Mouse (Mus musculus): Measurements from ENCODE around the gene 1700086D15Rik.

1700086D15Rik gene

DNA sequence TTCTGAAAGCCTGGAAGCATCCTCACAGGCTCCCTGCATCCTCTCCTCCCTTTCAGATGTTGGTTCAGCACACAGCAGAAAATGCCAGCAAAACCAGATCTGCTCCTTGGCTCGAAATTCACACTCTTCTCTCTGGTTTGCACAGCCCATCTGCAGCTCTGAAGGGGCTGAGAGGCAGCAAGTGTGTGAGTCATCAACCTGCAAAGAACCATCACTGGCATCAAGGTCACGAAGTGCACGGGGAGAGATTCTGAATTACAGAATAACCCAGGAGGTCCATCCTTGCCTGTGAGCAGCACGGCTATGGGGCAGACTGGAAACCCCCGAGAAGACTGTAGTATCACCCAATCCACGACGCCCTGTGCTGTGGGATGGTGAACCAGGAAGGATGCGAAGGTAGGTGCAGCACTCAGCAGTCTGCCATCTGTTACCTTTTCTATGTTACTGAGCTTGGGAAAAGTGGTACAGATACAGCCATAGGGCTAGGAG, 24.4 kb downstream of the 1700086D15Rik start:
- CTCF ChIA-PET: no interaction called here

- CTCF ChIA-PET: no interaction called here
Measured at GRCm38 (mm10) chr11:65133661-65134060, 26.0 kb downstream of the 1700086D15Rik start.

DNA sequence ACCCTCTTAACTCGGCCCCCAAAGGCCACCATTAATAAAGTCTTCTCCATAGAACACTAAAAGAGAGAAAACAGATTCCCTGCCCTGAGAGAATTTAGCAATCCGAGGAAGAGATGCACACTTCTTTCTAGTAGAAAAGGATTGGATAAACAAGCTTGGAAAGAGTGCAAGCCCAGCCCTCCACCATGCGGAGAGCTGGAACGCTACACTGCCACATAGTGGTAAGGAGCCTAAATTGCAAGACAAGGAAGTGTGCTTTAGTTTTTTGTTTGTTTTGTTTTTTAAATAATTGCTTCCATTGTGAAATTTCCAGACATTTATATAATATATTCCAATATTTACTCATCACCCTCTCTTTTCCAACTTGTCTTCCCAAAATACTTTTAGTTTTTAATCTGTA, 30.6 kb downstream of the 1700086D15Rik start:
- CTCF ChIA-PET: no interaction called here

DNA sequence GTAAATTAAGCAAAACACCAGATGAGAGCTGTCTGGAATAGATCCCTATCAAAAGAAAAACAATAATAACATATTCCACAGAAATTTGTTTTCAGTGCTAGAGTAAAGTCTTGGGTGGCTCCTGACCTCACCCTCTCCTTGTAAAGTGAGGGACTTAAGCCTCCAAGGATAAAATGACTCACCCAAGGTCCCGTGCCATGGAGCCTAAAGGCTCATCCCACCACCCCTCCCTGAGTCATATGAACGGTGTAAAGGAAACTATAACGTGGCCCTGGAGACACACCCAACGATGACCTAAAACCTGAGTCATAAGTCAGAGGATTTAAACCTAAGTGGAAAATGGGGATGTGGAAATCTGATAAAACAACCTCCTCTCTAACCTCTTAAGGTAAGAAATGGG, 31.0 kb downstream of the 1700086D15Rik start:
- CTCF ChIA-PET: no interaction called here

- CTCF ChIA-PET: no interaction called here
Measured at GRCm38 (mm10) chr11:65126566-65126965, 33.1 kb downstream of the 1700086D15Rik start.

DNA sequence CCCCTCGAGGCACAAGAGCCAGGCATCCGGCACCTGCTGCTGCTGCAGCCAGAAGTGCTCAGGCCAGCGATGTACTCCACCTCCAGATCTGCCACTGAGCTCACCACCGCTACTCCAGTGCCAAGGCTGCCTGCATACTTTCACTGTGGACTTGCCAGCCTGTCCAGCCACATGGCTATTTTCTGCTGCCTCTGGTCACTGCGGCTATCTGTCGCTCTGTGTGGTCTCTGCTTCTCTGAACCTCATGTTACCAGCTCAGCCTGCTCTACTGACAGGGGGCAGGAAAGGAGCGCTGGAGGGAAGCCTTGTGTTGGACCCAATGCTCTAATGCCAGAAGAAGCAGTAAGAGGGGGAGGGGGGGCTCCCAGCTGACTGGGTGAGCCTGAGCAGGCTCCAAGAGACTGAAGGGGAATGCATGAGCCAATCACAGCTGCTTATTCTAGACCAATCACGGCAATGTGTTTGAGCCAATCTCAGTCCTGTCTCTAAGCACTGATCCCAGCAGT, 34.7 kb downstream of the 1700086D15Rik start:
- CTCF ChIA-PET: no interaction called here

DNA sequence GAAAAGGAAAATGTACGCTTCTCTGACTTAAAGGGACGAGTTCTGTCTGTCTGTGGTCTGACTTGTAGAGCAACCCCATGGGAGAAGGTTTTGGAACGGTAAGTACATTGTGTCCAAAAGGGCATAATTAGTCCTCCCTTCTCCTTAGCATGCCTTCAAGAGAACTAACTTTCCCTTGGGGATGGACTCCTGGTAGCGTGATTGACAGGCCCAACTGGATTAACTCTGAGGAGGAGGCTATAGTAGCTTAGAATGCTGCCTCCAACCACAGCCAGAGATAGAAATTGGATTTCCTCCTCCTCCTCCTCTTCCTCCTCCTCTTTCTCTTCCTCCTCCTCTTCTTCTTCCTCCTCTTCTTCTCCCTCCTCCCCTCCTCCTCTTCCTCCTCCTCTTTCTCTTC, 39.4 kb downstream of the 1700086D15Rik start:
- CTCF ChIA-PET: no interaction called here

GRCm38 (mm10) chr11:65115811-65116210, 43.9 kb downstream of the 1700086D15Rik start:
- CTCF ChIA-PET: no interaction called here

DNA sequence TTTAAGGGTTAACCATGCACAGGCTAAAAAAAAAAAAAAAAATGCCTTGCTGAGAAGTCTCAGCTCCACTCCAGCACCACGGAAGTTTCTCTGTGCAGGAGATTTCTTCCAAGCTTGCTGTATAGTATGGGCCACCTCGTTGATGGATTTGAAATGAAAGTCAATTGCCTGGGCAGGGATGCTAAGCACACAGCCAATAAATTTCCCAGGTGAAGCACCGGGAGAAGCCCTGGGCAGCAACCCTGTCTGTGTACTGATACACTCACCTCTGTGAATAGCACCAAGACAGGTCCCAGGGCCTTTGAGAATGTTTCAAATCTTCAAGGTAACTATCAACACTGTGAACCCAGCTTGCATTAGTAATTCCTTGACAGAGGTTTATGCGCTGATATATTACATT, 47.6 kb downstream of the 1700086D15Rik start:
- CTCF ChIA-PET: no interaction called here

GRCm38 (mm10) chr11:65111651-65112050, 48.0 kb downstream of the 1700086D15Rik start:
- CTCF ChIA-PET: no interaction called here

DNA sequence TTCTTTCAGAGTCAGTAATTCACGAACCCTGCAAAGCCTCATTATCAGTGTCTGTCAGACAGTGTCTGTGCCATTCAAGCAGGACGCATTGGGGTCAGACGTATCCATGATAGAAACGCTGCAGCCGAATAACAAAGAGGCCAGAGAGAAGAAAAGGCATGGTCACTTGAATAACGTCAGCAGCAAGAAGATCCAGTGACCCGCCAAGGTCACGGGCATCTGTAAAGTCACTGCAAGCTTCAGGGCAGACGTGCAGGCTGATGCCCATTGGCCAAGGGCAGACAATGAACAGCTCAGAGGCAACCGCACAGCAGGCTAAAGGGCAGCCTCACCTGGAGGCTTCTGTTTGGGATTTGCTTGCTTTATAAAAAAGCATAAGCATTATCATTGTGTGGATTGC, 49.6 kb downstream of the 1700086D15Rik start:
- CTCF ChIA-PET: no interaction called here

DNA sequence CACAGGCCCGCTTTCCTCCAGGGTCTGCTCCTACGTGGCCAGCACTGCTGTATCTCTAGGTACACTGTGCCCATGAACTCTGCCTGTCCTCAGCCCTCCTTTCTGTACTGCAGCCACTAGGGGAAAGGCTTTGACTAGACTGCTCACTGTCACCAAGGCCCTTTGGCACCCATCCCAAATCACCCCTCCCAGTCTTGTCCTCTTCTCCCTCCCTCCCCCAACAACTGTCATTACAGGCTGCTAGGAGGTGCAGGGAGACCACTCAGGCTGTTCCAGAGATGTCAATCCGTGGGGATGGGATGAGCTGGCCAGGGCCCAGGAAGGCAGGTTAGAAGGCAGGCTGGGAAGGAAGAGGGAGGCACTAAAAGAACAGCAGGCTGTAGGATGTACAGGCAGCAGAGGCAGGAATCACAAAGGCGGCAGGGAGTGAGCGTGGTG, 51.9 kb downstream of the 1700086D15Rik start:
- CTCF ChIA-PET: interaction anchor here (0.5 kb wide), 1 partner anchor 67 kb away, joined by 4 read pairs; no protein-coding TSS in a partner anchor

GRCm38 (mm10) chr11:65107151-65107550, 52.5 kb downstream of the 1700086D15Rik start:
- CTCF ChIA-PET: interaction anchor here (0.5 kb wide), 1 partner anchor 67 kb away, joined by 4 read pairs; no protein-coding TSS in a partner anchor

DNA sequence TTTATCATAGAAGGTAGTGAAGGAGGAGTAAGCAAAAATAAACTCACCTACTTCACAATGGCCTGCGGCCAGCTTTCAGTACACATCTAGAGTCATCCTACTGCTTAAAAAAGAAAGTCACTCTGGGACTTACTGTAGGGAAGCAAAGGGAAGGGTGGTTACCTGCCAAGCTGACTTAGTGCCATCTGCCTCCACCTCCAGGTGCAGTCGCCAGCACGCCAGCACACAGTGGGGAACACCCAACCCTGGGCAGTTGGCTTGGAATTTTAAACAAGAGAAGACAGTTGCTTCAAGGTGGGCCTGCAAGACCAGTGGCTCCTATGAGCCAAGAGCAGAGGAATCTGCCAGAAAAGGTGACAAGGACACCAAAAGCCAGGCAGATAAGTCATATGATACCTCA, 55.6 kb downstream of the 1700086D15Rik start:
- CTCF ChIA-PET: no interaction called here

Measured in spleen, embryonic (tissue).